Mouse (Mus musculus) hindbrain, embryonic 13.5 days (tissue): ENCODE measurements around the gene Tmem54. TPM values are rescaled to one million over a fixed set of nuclear protein-coding genes. Genes with fewer than 3 reads are reported as not detected.

ENCODE experiments used
- ATAC-seq: fragments of 200-750 bp; cut with Nextera tagmentation; 2 replicates; pipeline ENCODE4 v1.8.0; 2017; ENCODE audit warnings: moderate TSS enrichment; ENCODE audit not compliant: low FRiP score
- H3K27ac ChIP-seq: fragments of 300-500 bp; sonication (generic); 2 replicates; pipeline ENCODE4 v1.5.1; 2015; ENCODE audit warnings: inconsistent platforms, mild to moderate bottlenecking, moderate library complexity
- H3K27me3 ChIP-seq: fragments of 300-500 bp; sonication (generic); 2 replicates; pipeline ENCODE4 v1.6.1; 2015; ENCODE audit warnings: mild to moderate bottlenecking, inconsistent platforms
- H3K36me3 ChIP-seq: fragments of 300-500 bp; sonication (generic); 2 replicates; pipeline ENCODE4 v1.6.1; 2015; ENCODE audit warnings: mild to moderate bottlenecking, inconsistent platforms
- H3K4me1 ChIP-seq: fragments of 300-500 bp; sonication (generic); replicated peaks from 2 replicates; pipeline ENCODE4 v1.6.1; 2015; ENCODE audit warnings: inconsistent platforms
- H3K4me2 ChIP-seq: fragments of 300-500 bp; sonication (generic); 2 replicates; pipeline ENCODE4 v1.6.1; 2015; ENCODE audit warnings: inconsistent platforms, mild to moderate bottlenecking, moderate library complexity
- H3K4me3 ChIP-seq: fragments of 300-500 bp; sonication (generic); 2 replicates; pipeline ENCODE4 v1.5.1; 2015; ENCODE audit warnings: mild to moderate bottlenecking, inconsistent platforms
- H3K9ac ChIP-seq: fragments of 300-500 bp; sonication (generic); 2 replicates; pipeline ENCODE4 v1.6.1; 2015; ENCODE audit warnings: mild to moderate bottlenecking, inconsistent platforms
- H3K9me3 ChIP-seq: fragments of 300-500 bp; sonication (generic); 2 replicates; pipeline ENCODE4 v1.6.1; 2016; ENCODE audit warnings: inconsistent platforms
- WGBS: fragments of 180-500 bp; shearing (Covaris S2); methylation state at CpG from one replicate; pipeline ENCODE4 v1.1.7; 2015; 5-methylcytosine and 5-hydroxymethylcytosine counted together
- polyA plus RNA-seq: library from polyadenylated mRNA; unstranded; fragments of >200 nt; fragmentation: Nextera tagmentation; extraction: Ambion mirVana; gene quantifications from 2 replicates; pipeline ENCODE4 v1.2.1, GENCODE M21; 2015

Tmem54 gene
- polyA plus RNA-seq, 1 experiment from 2014 or later: not detected

DNA sequence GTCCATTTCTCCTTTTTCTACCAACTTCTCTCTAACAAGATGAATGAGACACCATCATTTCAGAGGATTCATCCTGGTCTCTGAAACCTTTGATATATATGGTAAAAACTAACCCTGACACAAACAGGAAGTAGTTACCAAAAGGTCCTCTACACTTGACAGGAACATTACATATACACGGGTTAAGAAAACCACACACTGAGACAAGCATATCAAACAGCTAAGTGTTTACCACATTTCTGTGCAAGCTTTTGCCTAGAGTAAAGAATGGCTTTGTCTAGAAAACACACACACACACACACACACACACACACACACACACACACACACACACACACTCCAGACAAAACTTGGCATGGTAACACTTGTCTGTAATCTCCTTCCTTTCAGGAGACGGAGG is 41.0 kb downstream of the Tmem54 start:
- no peak overlapping the region for H3K27ac ChIP-seq
- H3K4me1 ChIP-seq: peaks cover 36% of the 10 kb centered on the region
- H3K9ac ChIP-seq: no peak overlapping the region
- no peaks in the 10 kb centered on the region for H3K27me3 ChIP-seq
- H3K36me3 ChIP-seq: peaks cover 19% of the 10 kb centered on the region
- H3K4me2 ChIP-seq: no peak overlapping the region
- no peaks in the 10 kb centered on the region for H3K9me3 ChIP-seq
- WGBS: 79% methylated on average over 2 of the region's 2 CpGs
- no peak for ATAC-seq
- no peak overlapping the region for H3K4me3 ChIP-seq

DNA sequence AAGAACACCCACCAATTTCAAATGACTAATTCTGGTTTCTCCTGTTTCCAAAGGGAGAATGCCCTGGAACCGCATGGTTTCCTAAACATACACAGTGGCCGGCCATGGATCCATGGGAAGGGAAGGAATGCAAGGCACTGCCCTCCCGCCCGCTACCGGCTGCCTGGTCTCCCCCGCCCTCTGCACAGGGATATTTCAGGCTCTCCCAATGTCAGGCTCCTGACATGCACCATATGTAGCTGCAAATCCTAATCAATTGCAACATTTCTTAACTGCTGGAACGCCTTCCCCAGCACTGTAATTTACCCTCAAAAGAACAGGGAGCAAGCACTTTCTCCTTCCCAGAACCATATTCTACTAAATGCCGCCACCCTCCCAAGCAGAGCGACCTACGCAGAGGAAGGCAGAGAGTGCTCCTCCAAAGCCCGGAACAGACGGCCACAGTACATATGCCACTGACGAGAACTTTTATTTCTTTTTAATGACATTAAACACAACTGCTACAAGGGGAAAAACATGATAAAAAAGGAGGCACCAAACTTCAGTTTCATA is 42.3 kb downstream of the Tmem54 start:
- no peak overlapping the region for H3K4me3 ChIP-seq
- peaks cover 29% of the 10 kb centered on the region for H3K36me3 ChIP-seq
- no peak overlapping the region for H3K9ac ChIP-seq
- no peak for ATAC-seq
- no peaks in the 10 kb centered on the region for H3K9me3 ChIP-seq
- no peaks in the 10 kb centered on the region for H3K27me3 ChIP-seq
- no peak overlapping the region for H3K27ac ChIP-seq
- WGBS: 90% methylated on average over 13 of the region's 13 CpGs
- H3K4me1 ChIP-seq: peaks cover 25% of the 10 kb centered on the region
- no peak overlapping the region for H3K4me2 ChIP-seq

DNA sequence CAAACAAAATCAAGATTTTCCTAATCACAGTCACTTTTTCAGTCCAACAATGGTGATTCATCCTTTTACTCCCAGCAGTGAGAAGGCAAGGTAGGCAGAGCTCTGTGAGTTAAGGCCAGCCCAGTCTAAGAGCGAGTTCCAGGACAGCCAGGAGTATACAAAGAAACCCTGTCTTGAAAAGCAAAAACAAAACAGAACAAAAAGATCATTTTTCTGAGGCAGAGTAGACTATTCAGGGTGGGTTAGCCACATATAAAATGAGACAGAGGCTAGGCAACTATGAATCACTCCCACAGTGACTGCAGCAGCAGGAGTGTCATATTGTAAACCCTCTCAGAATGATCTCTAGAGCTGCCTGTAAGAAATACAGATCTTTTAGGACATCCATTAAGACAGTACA is 44.0 kb downstream of the Tmem54 start:
- Histone ChIP-seq H3K36me3 (peaks cover 41% of the 10 kb centered on the region), H3K27ac (no peak overlapping the region)
- 65% methylated on average over 1 of the region's 1 CpGs for WGBS

DNA sequence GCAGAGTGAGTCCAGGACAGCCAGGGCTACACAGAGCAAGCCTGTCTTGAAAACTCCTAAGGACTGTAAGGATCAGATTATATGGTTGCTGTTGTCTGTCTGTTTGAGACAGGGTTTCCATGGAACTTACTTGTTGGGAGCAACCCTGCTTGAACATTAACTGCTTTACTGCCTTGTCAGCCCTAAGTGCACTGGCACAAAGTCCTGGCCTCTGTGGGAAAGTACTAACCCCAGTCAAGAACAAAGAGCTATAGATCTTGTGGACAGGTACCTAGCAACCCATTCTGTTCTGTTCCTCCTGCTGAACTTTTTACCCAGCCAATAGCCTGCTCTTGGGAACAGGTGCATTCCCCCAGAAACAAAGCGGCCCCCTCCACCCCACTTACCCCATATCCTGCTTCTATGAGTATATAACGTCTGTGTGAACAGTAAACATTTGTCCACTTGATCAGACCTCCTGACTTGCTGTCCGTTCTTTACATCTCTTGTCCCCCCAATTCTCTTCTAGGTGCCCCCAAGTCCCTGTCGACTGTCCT is 46.0 kb downstream of the Tmem54 start:
- Histone ChIP-seq H3K27ac (no peak overlapping the region), H3K9ac (no peak overlapping the region), H3K4me1 (peaks cover 9% of the 10 kb centered on the region; the same call in 1 of the 2 replicates), H3K27me3 (no peaks in the 10 kb centered on the region), H3K4me2 (no peak overlapping the region), H3K9me3 (no peaks in the 10 kb centered on the region), H3K36me3 (peaks cover 56% of the 10 kb centered on the region), H3K4me3 (no peak overlapping the region)
- no peak for ATAC-seq
- 73% methylated on average over 4 of the region's 4 CpGs for WGBS

More for the DNA sequence above, 44.0 kb downstream of the Tmem54 start:
- H3K4me2 ChIP-seq: no peak overlapping the region
- ATAC-seq: no peak
- peaks cover 18% of the 10 kb centered on the region for H3K4me1 ChIP-seq
- no peaks in the 10 kb centered on the region for H3K27me3 ChIP-seq
- no peaks in the 10 kb centered on the region for H3K9me3 ChIP-seq
- H3K9ac ChIP-seq: no peak overlapping the region
- no peak overlapping the region for H3K4me3 ChIP-seq

DNA sequence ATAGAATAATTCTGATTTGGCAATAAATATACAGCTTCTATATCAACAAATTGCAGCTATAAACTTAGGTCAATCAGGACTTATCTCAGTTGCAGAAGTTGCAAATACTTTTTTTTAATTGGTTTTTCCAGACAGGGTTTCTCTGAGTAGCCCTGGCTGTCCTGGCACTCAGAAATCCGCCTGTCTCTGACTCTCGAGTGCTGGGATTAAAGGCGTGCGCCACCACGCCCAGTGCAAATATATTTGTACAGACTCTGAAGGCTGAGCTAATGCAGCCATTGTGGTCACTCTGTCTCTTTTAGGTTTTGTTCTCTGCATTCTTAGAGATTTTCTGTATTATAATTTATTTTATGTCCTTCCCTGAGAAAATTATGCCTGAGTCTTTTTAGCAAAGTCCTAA is 52.2 kb downstream of the Tmem54 start:
- ATAC-seq: no peak
- H3K27ac ChIP-seq: no peak overlapping the region
- 90% methylated on average over 5 of the region's 5 CpGs for WGBS

DNA sequence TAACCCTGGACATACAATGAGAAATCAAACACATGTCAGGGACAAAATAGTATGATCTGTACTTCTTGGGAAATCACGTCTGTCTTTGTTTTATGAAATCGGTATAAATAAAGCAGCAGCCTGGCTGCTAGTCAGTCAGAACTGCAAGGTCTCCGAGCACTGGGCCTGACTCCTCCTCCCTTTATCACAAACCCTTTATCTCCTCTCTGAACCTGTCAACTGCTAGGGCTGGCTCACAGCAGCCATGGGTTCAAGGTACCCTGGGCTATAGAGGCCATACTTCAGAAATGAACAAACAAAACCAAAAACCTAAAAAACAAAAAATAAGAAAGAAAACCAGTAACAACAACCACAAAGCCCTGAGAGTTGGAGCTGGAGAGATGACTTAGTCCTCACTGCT is 53.2 kb downstream of the Tmem54 start:
- Histone ChIP-seq H3K9ac (no peak overlapping the region), H3K36me3 (peaks cover 41% of the 10 kb centered on the region), H3K4me1 (no peaks in the 10 kb centered on the region), H3K27me3 (no peaks in the 10 kb centered on the region), H3K4me2 (no peak overlapping the region), H3K4me3 (no peak overlapping the region), H3K27ac (no peak overlapping the region), H3K9me3 (no peaks in the 10 kb centered on the region)
- no peak for ATAC-seq
- WGBS: 71% methylated on average over 3 of the region's 3 CpGs

More for the DNA sequence above, 52.2 kb downstream of the Tmem54 start:
- H3K27me3 ChIP-seq: no peaks in the 10 kb centered on the region
- H3K4me2 ChIP-seq: no peak overlapping the region
- H3K4me3 ChIP-seq: no peak overlapping the region
- no peaks in the 10 kb centered on the region for H3K4me1 ChIP-seq
- no peaks in the 10 kb centered on the region for H3K9me3 ChIP-seq
- peaks cover 45% of the 10 kb centered on the region for H3K36me3 ChIP-seq
- no peak overlapping the region for H3K9ac ChIP-seq

DNA sequence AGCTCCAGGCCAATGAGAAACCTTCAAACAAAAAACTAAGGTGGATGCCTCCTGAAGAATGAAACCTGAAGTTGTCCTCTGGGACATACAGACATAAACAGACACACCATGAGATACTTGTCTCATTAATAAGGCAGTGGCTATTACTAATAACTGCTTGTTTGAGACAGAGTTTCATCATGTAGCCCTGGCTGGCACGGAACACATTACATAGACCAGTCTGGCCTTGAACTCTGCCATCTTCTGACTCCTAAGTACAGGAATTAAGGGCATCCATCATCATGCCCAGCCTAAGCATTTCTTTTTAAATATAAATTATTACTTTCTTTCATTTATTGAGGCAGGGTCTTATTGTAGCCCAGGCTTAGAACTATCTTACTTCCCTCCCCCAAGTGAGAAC is 55.7 kb downstream of the Tmem54 start:
- 100% methylated on average over 1 of the region's 1 CpGs for WGBS
- ATAC-seq: no peak
- Histone ChIP-seq H3K4me2 (no peak overlapping the region), H3K9me3 (no peaks in the 10 kb centered on the region), H3K9ac (no peak overlapping the region), H3K4me3 (no peak overlapping the region), H3K27me3 (no peaks in the 10 kb centered on the region), H3K27ac (no peak overlapping the region), H3K36me3 (peaks cover 37% of the 10 kb centered on the region), H3K4me1 (no peaks in the 10 kb centered on the region)

Other genes starting within 250 kb of the Tmem54 start
- gene Trim62, start 222.0 kb upstream of the Tmem54 start, polyA plus RNA-seq: 19.2 and 20.0 TPM in 2 replicates
- 18.4 and 19.9 TPM in 2 replicates for gene Azin2, start 143.1 kb upstream of the Tmem54 start, polyA plus RNA-seq
- 90.4 and 92.7 TPM in 2 replicates for gene Ak2, start 113.6 kb upstream of the Tmem54 start, polyA plus RNA-seq
- 25.1 and 25.3 TPM in 2 replicates for gene Rnf19b, start 47.3 kb upstream of the Tmem54 start, polyA plus RNA-seq
- gene Hpca, start 16.5 kb downstream of the Tmem54 start, polyA plus RNA-seq: 36.3 and 39.7 TPM in 2 replicates
- gene Fndc5, start 31.5 kb downstream of the Tmem54 start, polyA plus RNA-seq: 5.4 and 6.5 TPM in 2 replicates
- 17.6 and 18.0 TPM in 2 replicates for gene S100pbp, start 84.2 kb downstream of the Tmem54 start, polyA plus RNA-seq
- 104 and 106 TPM in 2 replicates for gene Yars, start 84.2 kb downstream of the Tmem54 start, polyA plus RNA-seq
- 5.3 and 5.4 TPM in 2 replicates for gene C77080, start 155.9 kb downstream of the Tmem54 start, polyA plus RNA-seq
- 1.1 and 1.4 TPM in 2 replicates for gene Sync, start 182.1 kb downstream of the Tmem54 start, polyA plus RNA-seq
- gene Rbbp4, start 229.8 kb downstream of the Tmem54 start, polyA plus RNA-seq: 366 and 373 TPM in 2 replicates
- 26.8 and 28.8 TPM in 2 replicates for gene Zbtb8os, start 230.1 kb downstream of the Tmem54 start, polyA plus RNA-seq